Mouse (Mus musculus) gastrocnemius, postnatal 4 days (tissue): ENCODE data around the gene Ap2a2. TPM values are rescaled to one million over a fixed set of nuclear protein-coding genes. Genes with fewer than 3 reads are reported as not detected.
"Not testable (repeated sequence)": the region's sequence is repeated elsewhere in the genome, so short reads cannot be mapped to it uniquely, and the experiment has no call there.

Experiments
- DNase-seq, 2 experiments: peaks; one replicate each; pipeline ENCODE4 v3.0.0; 2021 to 2022; ENCODE audit warnings: low spot score in 2 of 2, mixed read lengths in 2 of 2
- total RNA-seq, 2 experiments: library from RNA; stranded (reverse); gene quantifications; 2 replicates each; pipeline ENCODE4 v1.2.3; 2021

Ap2a2 gene
- total RNA-seq, 2 experiments from 2014 or later, result 63.4 to 65.5 TPM

GRCm38 (mm10) chr7:141558946-141559345 lies 3.0 kb upstream of the Ap2a2 start:
- no peak for DNase-seq

GRCm38 (mm10) chr7:141559726-141560325 lies 2.1 kb upstream of the Ap2a2 start:
- no peak for DNase-seq

- no peak for DNase-seq
Measured at GRCm38 (mm10) chr7:141560471-141560870, 1.5 kb upstream of the Ap2a2 start.

GRCm38 (mm10) chr7:141562421-141562851 lies 463 bp downstream of the Ap2a2 start:
- peak in 1 of 2 experiments; percentile 36 for DNase-seq

- DNase-seq, result peak; percentile 32 to 41
Measured at GRCm38 (mm10) chr7:141562852-141563427, 967 bp downstream of the Ap2a2 start.

- DNase-seq, result no peak
Measured at GRCm38 (mm10) chr7:141564561-141564960, 2.6 kb downstream of the Ap2a2 start.

GRCm38 (mm10) chr7:141566587-141566986 lies 4.6 kb downstream of the Ap2a2 start:
- no peak for DNase-seq

GRCm38 (mm10) chr7:141569283-141569803 lies 7.4 kb downstream of the Ap2a2 start:
- DNase-seq, result no peak

GRCm38 (mm10) chr7:141569916-141570315 lies 7.9 kb downstream of the Ap2a2 start:
- DNase-seq, result no peak

- DNase-seq, result no peak
Measured at GRCm38 (mm10) chr7:141570625-141571295, 8.8 kb downstream of the Ap2a2 start.

- no peak for DNase-seq
Measured at GRCm38 (mm10) chr7:141574041-141574440, 12.1 kb downstream of the Ap2a2 start.

- DNase-seq, result no peak
Measured at GRCm38 (mm10) chr7:141575481-141575880, 13.5 kb downstream of the Ap2a2 start.

GRCm38 (mm10) chr7:141577801-141578200 lies 15.8 kb downstream of the Ap2a2 start:
- no peak for DNase-seq

- DNase-seq, result no peak
Measured at GRCm38 (mm10) chr7:141578511-141578910, 16.5 kb downstream of the Ap2a2 start.

GRCm38 (mm10) chr7:141578943-141579342 lies 17.0 kb downstream of the Ap2a2 start:
- DNase-seq, result no peak

GRCm38 (mm10) chr7:141581323-141581722 lies 19.4 kb downstream of the Ap2a2 start:
- DNase-seq, result no peak

GRCm38 (mm10) chr7:141584048-141584841 lies 22.3 kb downstream of the Ap2a2 start:
- DNase-seq, result no peak

GRCm38 (mm10) chr7:141585288-141585687 lies 23.3 kb downstream of the Ap2a2 start:
- no peak for DNase-seq

- no peak for DNase-seq
Measured at GRCm38 (mm10) chr7:141585881-141586280, 23.9 kb downstream of the Ap2a2 start.

- DNase-seq, result no peak
Measured at GRCm38 (mm10) chr7:141588890-141589289, 26.9 kb downstream of the Ap2a2 start.

GRCm38 (mm10) chr7:141590249-141590648 lies 28.3 kb downstream of the Ap2a2 start:
- not testable (repeated sequence) for DNase-seq
